Mouse (Mus musculus) cerebellum, adult 18-20 months (tissue): ENCODE measurements around the gene 4933428G20Rik.

ENCODE experiments used
- DNase-seq, 2 experiments: peaks; one replicate each; pipeline ENCODE4 v3.0.0; 2021

Gene 4933428G20Rik

DNA sequence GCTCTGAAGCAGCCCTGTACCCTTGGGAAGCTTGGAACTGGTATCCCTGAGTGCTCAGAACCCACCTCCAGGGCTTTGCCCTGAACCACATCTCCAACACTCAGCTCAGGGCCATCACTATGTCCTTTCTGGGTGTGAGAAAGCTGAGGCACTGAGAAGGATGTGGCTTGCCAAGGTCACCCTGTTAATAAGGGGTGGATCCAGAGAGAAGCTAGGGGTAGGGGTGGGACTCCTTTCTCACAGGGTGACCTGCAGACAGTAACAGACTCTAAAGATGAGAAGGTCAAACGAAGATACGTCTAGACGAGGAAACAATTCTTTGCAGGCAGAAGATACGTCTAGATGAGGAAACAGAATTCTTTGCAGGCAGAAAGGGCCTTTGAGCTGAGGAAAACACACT, 2.7 kb upstream of the 4933428G20Rik start:
- no peak for DNase-seq

GRCm38 (mm10) chr11:97502383-97502782, 2.2 kb upstream of the 4933428G20Rik start:
- DNase-seq: no peak

GRCm38 (mm10) chr11:97500720-97501448, 744 bp upstream of the 4933428G20Rik start:
- DNase-seq: no peak

DNA sequence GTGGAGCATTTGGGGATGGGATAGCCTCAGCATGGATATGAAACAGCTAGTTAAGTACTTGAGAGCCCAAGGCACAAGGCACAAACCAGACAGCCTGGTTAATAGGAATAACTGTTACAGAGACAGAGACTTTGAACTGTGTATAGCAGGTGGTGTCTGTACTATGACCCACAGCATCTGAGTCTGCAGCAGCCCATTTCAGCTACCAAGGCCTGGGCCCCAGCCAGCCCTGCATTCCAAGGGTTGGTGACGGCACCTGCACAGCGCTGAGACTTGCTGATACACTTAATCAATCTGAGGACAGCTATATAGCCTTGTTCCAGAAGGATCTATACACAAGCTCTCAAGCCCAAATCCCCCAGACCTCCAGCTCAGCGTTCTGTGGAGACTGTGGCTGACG, 2.6 kb downstream of the 4933428G20Rik start:
- DNase-seq: no peak

DNA sequence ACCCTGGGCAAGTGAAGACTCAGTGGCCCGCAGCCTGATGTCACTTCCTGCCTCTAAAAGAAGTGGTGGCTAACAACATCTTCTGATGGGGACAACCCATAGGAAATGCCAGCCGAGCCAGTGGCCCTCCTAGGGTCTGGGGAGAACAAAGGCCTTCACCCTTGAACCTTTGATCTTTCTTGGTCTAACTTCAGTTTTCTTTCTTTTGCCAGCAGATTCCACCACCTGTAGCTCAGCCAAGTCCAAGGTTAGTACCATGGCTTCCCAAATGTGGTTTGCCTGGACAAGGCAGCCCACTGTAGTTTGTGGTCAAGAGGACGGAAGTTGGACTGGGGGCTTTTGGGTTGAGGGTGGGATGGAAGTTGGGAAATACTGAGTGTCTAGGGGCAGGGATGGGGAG, 7.3 kb downstream of the 4933428G20Rik start:
- no peak for DNase-seq

DNA sequence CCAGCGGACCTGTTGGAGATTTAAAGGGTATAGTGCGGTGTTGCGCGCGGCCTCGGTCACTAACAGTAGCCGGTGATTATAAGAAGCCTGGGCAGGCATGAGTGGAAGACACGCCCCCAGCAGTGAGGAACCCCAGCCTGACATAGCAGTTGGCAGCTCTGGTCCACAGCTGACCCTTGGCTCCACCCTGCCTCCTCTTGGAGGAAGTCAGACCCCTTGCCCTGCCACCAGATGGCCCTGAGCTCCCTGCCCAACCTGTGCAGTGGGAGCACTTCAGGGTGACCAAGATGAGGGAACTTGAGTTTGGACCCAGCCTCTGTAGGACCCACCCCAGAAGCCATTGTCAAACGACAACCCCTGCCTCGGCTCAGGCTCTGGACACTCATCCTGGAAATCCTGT, 8.5 kb downstream of the 4933428G20Rik start:
- DNase-seq: no peak

- peak; percentile 74 to 85 for DNase-seq
Measured at GRCm38 (mm10) chr11:97489589-97490324, 10.4 kb downstream of the 4933428G20Rik start.

GRCm38 (mm10) chr11:97487656-97488055, 12.5 kb downstream of the 4933428G20Rik start:
- DNase-seq: no peak

GRCm38 (mm10) chr11:97485661-97486060, 14.5 kb downstream of the 4933428G20Rik start:
- no peak for DNase-seq

GRCm38 (mm10) chr11:97479824-97480223, 20.3 kb downstream of the 4933428G20Rik start:
- DNase-seq: no peak

- no peak for DNase-seq
Measured at GRCm38 (mm10) chr11:97479085-97479484, 21.1 kb downstream of the 4933428G20Rik start.

GRCm38 (mm10) chr11:97478345-97478744, 21.8 kb downstream of the 4933428G20Rik start:
- DNase-seq: no peak

GRCm38 (mm10) chr11:97477431-97477830, 22.7 kb downstream of the 4933428G20Rik start:
- peak; percentile 74 to 78 for DNase-seq

- peak; percentile 76 to 83 for DNase-seq
Measured at GRCm38 (mm10) chr11:97476334-97477095, 23.6 kb downstream of the 4933428G20Rik start.

GRCm38 (mm10) chr11:97471276-97471675, 28.9 kb downstream of the 4933428G20Rik start:
- no peak for DNase-seq

- DNase-seq: no peak
Measured at GRCm38 (mm10) chr11:97469828-97470227, 30.3 kb downstream of the 4933428G20Rik start.

DNA sequence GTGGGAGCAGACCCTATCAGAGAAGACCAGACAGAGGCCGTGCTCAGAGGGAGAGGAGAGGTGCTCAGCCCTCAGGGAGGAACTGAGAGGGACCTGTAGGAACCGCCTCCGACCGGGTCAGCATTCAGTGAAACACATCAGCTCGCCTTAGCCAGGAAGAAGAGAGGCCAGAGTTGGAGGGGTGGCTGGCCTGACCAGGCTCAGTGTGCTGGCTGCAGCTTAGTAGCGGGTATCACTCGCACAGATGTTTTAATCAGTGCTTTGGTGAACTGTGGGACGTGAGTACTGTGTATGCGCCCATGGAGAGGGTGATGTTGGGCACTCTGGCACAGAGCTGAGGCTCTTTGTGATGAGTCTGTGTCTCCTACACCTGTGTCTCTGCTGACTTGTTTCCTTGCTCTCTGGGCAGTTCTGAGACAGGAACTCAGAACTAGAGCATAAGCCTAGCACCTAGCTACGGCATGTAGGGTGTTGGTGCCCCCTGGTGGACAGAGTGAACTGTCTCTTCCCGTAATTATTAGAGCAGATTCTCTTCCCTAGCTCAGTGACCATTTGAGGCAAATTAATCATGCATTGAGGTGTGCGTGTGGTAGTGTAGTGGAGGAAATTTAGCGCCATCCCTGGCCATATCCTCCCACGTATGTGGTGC, 31.4 kb downstream of the 4933428G20Rik start:
- DNase-seq: peak; percentile 89 to 94

GRCm38 (mm10) chr11:97466444-97467160, 33.5 kb downstream of the 4933428G20Rik start:
- DNase-seq: peak; percentile 94 to 97

DNA sequence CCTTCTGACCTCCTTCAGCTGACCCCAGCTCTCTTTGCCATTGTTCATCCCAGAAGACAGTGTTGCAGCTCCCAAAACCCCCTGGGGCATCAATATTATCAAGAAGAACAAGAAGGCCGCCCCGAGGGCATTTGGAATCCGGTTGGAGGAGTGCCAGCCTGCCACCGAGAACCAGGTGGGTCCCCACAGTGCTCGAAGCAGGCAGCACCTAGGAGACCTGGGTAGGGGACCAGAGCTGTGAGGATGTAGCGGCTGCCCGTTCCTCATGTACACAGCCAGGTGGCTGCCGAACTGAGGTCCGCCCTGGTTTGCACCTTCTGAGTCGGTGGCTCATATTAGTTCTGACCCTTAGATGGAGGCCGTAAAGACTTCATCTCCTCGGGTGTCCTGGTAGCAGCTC, 34.2 kb downstream of the 4933428G20Rik start:
- peak; percentile 33 to 59 for DNase-seq

DNA sequence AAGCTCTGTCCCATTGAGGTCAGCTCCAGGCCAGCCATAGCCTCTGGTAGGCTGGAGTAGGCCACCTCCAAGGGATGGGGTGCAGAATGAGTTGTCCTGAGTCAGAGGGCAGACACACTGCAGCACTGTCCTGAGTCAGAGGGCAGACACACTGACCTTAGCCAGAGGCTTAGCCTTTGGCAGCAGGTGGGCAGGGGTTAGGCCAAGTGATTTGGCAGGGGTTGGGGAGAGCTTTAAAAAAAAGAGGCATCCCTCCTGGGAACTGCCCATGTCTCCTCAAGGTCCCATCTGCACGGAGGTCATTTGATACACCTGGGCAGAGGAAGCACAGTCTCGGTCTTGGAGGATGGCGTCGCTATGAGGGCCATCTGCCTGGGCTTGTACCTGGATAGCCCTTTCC, 36.1 kb downstream of the 4933428G20Rik start:
- DNase-seq: no peak

GRCm38 (mm10) chr11:97463166-97463565, 37.0 kb downstream of the 4933428G20Rik start:
- DNase-seq: no peak

DNA sequence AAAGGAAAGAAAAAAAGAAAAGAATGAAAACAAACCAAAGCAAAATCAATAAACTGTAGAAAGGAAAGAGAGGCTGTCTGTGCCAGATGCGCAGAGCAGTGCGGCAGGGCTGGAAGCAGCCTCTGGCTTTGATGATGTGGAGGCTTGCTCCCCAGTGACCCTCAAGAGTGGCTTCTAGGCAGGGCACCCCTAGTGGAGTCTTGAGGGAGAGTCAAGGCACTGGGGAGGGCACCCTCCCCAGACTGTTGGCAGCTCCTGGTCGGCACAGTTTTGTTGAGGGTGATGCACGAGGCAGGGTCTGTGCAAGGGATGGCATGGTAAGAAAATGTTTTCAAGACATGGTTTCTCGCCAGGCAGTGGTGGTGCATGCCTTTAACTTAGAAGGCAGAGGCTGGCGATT, 37.6 kb downstream of the 4933428G20Rik start:
- DNase-seq: no peak
